Mouse (Mus musculus): ENCODE measurements around the gene Cdk5.
"Not testable (repeated sequence)": the region's sequence is repeated elsewhere in the genome, so short reads cannot be mapped to it uniquely, and the experiment has no call there.

Gene Cdk5

GRCm38 (mm10) chr5:24399686-24400085, 23.6 kb downstream of the Cdk5 start:
- no peak for DNase-seq (ENCODE audit: low spot score)

GRCm38 (mm10) chr5:24396254-24396653, 27.1 kb downstream of the Cdk5 start:
- not testable (repeated sequence) for DNase-seq (ENCODE audit: low spot score)

- peak; percentile 97 for DNase-seq (ENCODE audit: low spot score)
Observed at GRCm38 (mm10) chr5:24394165-24394894, 29.0 kb downstream of the Cdk5 start.

GRCm38 (mm10) chr5:24393392-24393997, 29.8 kb downstream of the Cdk5 start, which contains the start of gene Abcb8:
Gene Abcb8 (plus strand): TSS chr5:24393663.
- peak; percentile 91 for DNase-seq (ENCODE audit: low spot score)

- no peak for DNase-seq (ENCODE audit: low spot score)
Observed at GRCm38 (mm10) chr5:24392724-24393123, 30.6 kb downstream of the Cdk5 start.

- no peak for DNase-seq (ENCODE audit: low spot score)
Observed at GRCm38 (mm10) chr5:24391864-24392263, 31.5 kb downstream of the Cdk5 start, which contains the start of gene Atg9b. Gene Atg9b (minus strand): TSS chr5:24392143.

- DNase-seq (ENCODE audit: low spot score), result no peak
Observed at GRCm38 (mm10) chr5:24389658-24390020, 33.7 kb downstream of the Cdk5 start.

- DNase-seq (ENCODE audit: low spot score), result no peak
Observed at GRCm38 (mm10) chr5:24389011-24389657, 34.2 kb downstream of the Cdk5 start.

GRCm38 (mm10) chr5:24388246-24388915, 34.9 kb downstream of the Cdk5 start:
- no peak for DNase-seq (ENCODE audit: low spot score)

GRCm38 (mm10) chr5:24387264-24388241, 35.8 kb downstream of the Cdk5 start:
- DNase-seq (ENCODE audit: low spot score), result peak; percentile 70

GRCm38 (mm10) chr5:24385887-24386550, 37.3 kb downstream of the Cdk5 start:
- DNase-seq (ENCODE audit: low spot score), result no peak

GRCm38 (mm10) chr5:24385374-24385773, 38.0 kb downstream of the Cdk5 start:
- no peak for DNase-seq (ENCODE audit: low spot score)

- peak; percentile 46 for DNase-seq (ENCODE audit: low spot score)
Observed at GRCm38 (mm10) chr5:24384407-24384806, 38.9 kb downstream of the Cdk5 start.

- DNase-seq (ENCODE audit: low spot score), result peak; percentile 94
Observed at GRCm38 (mm10) chr5:24383026-24383859, 40.1 kb downstream of the Cdk5 start.

GRCm38 (mm10) chr5:24381988-24382387, 41.3 kb downstream of the Cdk5 start:
- DNase-seq (ENCODE audit: low spot score), result no peak

GRCm38 (mm10) chr5:24381486-24381885, 41.8 kb downstream of the Cdk5 start:
- DNase-seq (ENCODE audit: low spot score), result no peak

GRCm38 (mm10) chr5:24380499-24380898, 42.8 kb downstream of the Cdk5 start:
- DNase-seq (ENCODE audit: low spot score), result no peak

- DNase-seq (ENCODE audit: low spot score), result no peak
Observed at GRCm38 (mm10) chr5:24379501-24379900, 43.8 kb downstream of the Cdk5 start.

- DNase-seq (ENCODE audit: low spot score), result no peak
Observed at GRCm38 (mm10) chr5:24378700-24379099, 44.6 kb downstream of the Cdk5 start.
